In the genomic region with DNA sequence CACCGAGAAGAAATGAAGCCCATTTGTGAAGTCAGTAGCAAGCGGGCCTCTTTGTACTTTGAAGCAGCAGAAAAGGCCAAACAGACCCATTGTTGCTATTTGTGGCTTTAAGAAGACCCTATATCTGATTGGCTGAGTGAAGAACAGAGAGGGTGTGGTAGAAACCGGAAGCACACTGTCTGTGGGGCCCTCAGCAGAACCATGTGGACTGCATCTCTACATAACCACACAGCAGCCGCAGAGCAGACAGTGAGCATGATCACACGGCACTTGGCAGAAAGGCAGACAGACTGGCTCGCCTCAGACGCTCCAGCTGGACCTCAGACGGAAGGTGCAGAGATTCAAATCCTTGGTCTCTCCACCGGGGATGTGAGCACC, we compare ENCODE assay signal across 10 mouse cellular contexts. TPM values are rescaled to one million over a fixed set of nuclear protein-coding genes. Genes with fewer than 3 reads are reported as not detected.
DNase-seq lines count a peak whose midpoint lies in the region; ATAC-seq and TF ChIP-seq lines count a peak whose summit lies in the region.
"Had no signal": no experiment of that assay in that cellular context is flagged by ENCODE, and none has a peak within 500 bp of the region (broad histone marks: within the 10 kb centered on the region; RNA-seq: fewer than 3 reads in every experiment).

No protein-coding gene starts in this region.

- no peak overlapping the region for H3K4me3 ChIP-seq in forebrain, embryonic 12.5 days (replicated peaks)
- no peak overlapping the region for H3K4me3 ChIP-seq in forebrain, embryonic 11.5 days (ENCODE audit: low read depth, low read length)
- no peak overlapping the region for H3K4me3 ChIP-seq in forebrain, postnatal 0 days (ENCODE audit: low read depth, low read length)
- H3K4me3 ChIP-seq: embryonic facial prominence, embryonic 12.5 days had no signal

- no peak overlapping the region for H3K4me2 ChIP-seq in forebrain, embryonic 12.5 days
- H3K4me2 ChIP-seq in forebrain, embryonic 11.5 days (ENCODE audit: low read depth, low read length, severe bottlenecking), result no peak overlapping the region
- no peak overlapping the region for H3K4me2 ChIP-seq in forebrain, postnatal 0 days (ENCODE audit: low read depth)
- H3K4me2 ChIP-seq: embryonic facial prominence, embryonic 12.5 days; heart, embryonic 11.5 days had no signal

- WGBS in forebrain, embryonic 12.5 days, result 80% methylated on average over 9 of the region's 9 CpGs
- 80% methylated on average over 9 of the region's 9 CpGs for WGBS in forebrain, embryonic 11.5 days
- WGBS in forebrain, postnatal 0 days, result 55% methylated on average over 9 of the region's 9 CpGs

- H3K27me3 ChIP-seq in forebrain, embryonic 12.5 days, result peaks cover 4% of the 10 kb centered on the region; the same call in 1 of the 2 replicates
- H3K27me3 ChIP-seq in forebrain, embryonic 11.5 days (ENCODE audit: control insufficient read depth, insufficient read depth, low read length), result no peaks in the 10 kb centered on the region
- H3K27me3 ChIP-seq in forebrain, postnatal 0 days (ENCODE audit: insufficient read depth, low read length), result no peaks in the 10 kb centered on the region
- H3K27me3 ChIP-seq: embryonic facial prominence, embryonic 12.5 days had no signal

- H3K9me3 ChIP-seq in forebrain, embryonic 12.5 days, result no peaks in the 10 kb centered on the region
- no peaks in the 10 kb centered on the region for H3K9me3 ChIP-seq in forebrain, embryonic 11.5 days (ENCODE audit: control insufficient read depth, low read length)
- no peaks in the 10 kb centered on the region for H3K9me3 ChIP-seq in forebrain, postnatal 0 days (ENCODE audit: low read length)
- H3K9me3 ChIP-seq: embryonic facial prominence, embryonic 12.5 days had no signal

- peak; percentile 31; the same call in 1 of the 2 replicates for ATAC-seq in forebrain, embryonic 12.5 days (ENCODE audit: low FRiP score)
- no peak for ATAC-seq in forebrain, embryonic 11.5 days (replicated peaks; ENCODE audit: low FRiP score)
- ATAC-seq in forebrain, postnatal 0 days, result peak; percentile 68

- H3K27ac ChIP-seq in forebrain, embryonic 12.5 days, result no peak overlapping the region
- H3K27ac ChIP-seq in forebrain, embryonic 11.5 days (ENCODE audit: low read depth, low read length), result no peak overlapping the region
- no peak overlapping the region for H3K27ac ChIP-seq in forebrain, postnatal 0 days (ENCODE audit: low read depth, low read length)
- H3K27ac ChIP-seq: embryonic facial prominence, embryonic 12.5 days had no signal

- no peak overlapping the region for H3K9ac ChIP-seq in forebrain, embryonic 12.5 days
- H3K9ac ChIP-seq in forebrain, embryonic 11.5 days (ENCODE audit: low read length), result no peak overlapping the region
- no peak overlapping the region for H3K9ac ChIP-seq in forebrain, postnatal 0 days
- H3K9ac ChIP-seq: embryonic facial prominence, embryonic 12.5 days had no signal

- TF ChIP-seq CTCF in forebrain, postnatal 0 days (IDR thresholded peaks at IDR 0.05; ENCODE audit: low read depth), result no peak

- no peaks in the 10 kb centered on the region for H3K36me3 ChIP-seq in forebrain, embryonic 12.5 days (replicated peaks)
- H3K36me3 ChIP-seq in forebrain, embryonic 11.5 days (ENCODE audit: control insufficient read depth, insufficient read depth, low read length), result no peaks in the 10 kb centered on the region
- H3K36me3 ChIP-seq in forebrain, postnatal 0 days (ENCODE audit: insufficient read depth), result no peaks in the 10 kb centered on the region
- H3K36me3 ChIP-seq: embryonic facial prominence, embryonic 12.5 days had no signal

- peaks cover 4% of the 10 kb centered on the region for H3K4me1 ChIP-seq in forebrain, embryonic 12.5 days
- no peaks in the 10 kb centered on the region for H3K4me1 ChIP-seq in forebrain, embryonic 11.5 days (replicated peaks; ENCODE audit: control insufficient read depth, insufficient read depth, low read length)
- H3K4me1 ChIP-seq in forebrain, postnatal 0 days (ENCODE audit: insufficient read depth), result 0 out of 2 replicates have a peak, but pooled peaks cover 4% of the 10 kb centered on the region
- H3K4me1 ChIP-seq: embryonic facial prominence, embryonic 12.5 days had no signal

- DNase-seq in forebrain, embryonic 11.5 days (ENCODE audit: low spot score), result no peak
- DNase-seq in right cerebral cortex, postnatal 10 days (ENCODE audit: low spot score in 2 of 2), result peak; percentile 55 to 63
- no peak for DNase-seq in right cerebral cortex, adult 2 months (ENCODE audit: low spot score in 2 of 2)
- no peak for DNase-seq in forebrain, postnatal 0 days
- DNase-seq in thymus, postnatal 14 days, result peak; percentile 41
- no peak for DNase-seq in heart, adult 9 months (ENCODE audit: low spot score in 2 of 2)
- no peak for DNase-seq in B cell, adult 2 months

RNA-seq across cellular contexts. Expression of gene 2410004P03Rik, which starts 21.9 kb away (rescaled TPM):
- 0.85 and 1.5 TPM in 2 replicates for polyA plus RNA-seq in forebrain, embryonic 12.5 days (2016; fragmentation: Nextera tagmentation; extraction: Ambion mirVana)
- polyA plus RNA-seq in forebrain, embryonic 11.5 days (2014; fragmentation: Nextera tagmentation; extraction: Ambion mirVana), result 0.32 and 0.47 TPM in 2 replicates
- 8.5 and 9.2 TPM in 2 replicates for total RNA-seq in forebrain, postnatal 0 days (2014; rRNA removed)
- 8.5 and 9.4 TPM in 2 replicates for polyA plus RNA-seq in forebrain, postnatal 0 days (2015; fragmentation: Nextera tagmentation; extraction: Ambion mirVana)

RNA-seq across cellular contexts. Expression of gene Pqlc3, which starts 33.2 kb away (rescaled TPM):
- polyA plus RNA-seq in forebrain, embryonic 12.5 days (2016; fragmentation: Nextera tagmentation; extraction: Ambion mirVana), result 3.3 TPM in 2 replicates
- 3.5 and 4.8 TPM in 2 replicates for polyA plus RNA-seq in forebrain, embryonic 11.5 days (2014; fragmentation: Nextera tagmentation; extraction: Ambion mirVana)
- total RNA-seq in forebrain, postnatal 0 days (2014; rRNA removed), result 0.46 and 0.86 TPM in 2 replicates
- polyA plus RNA-seq in forebrain, postnatal 0 days (2015; fragmentation: Nextera tagmentation; extraction: Ambion mirVana), result 1.5 and 2.0 TPM in 2 replicates

Comparison
In these comparisons a context has a peak if more than half of its experiments do, and no peak if none do; other contexts are left out.
1. DNase-seq: peak in right cerebral cortex, postnatal 10 days (2 of 2) and thymus, postnatal 14 days (single experiment); none in forebrain, embryonic 11.5 days (single experiment), right cerebral cortex, adult 2 months (0 of 2), forebrain, postnatal 0 days (single experiment), heart, adult 9 months (0 of 2) and B cell, adult 2 months (0 of 2).